Mouse (Mus musculus): ENCODE data around the gene Tanc2.

- TF ChIP-seq GABPA (IDR thresholded peaks at IDR 0.05; ENCODE audit: low read depth, low read length) (no peak), POLR2A (IDR thresholded peaks at IDR 0.05; ENCODE audit: control insufficient read depth in 1 of 2, insufficient read depth in 1 of 2, low read depth in 1 of 2, low read length in 2 of 2, poor library complexity in 1 of 2) (no peak)
These were observed 188.0 kb downstream of the Tanc2 start for GRCm38 (mm10) chr11:105777802-105778201.

All from MEL (cell line).